Mouse (Mus musculus) ovary, postnatal 36 days (tissue): ENCODE results near the gene Olfr1504.
"Not testable (repeated sequence)": the region's sequence is repeated elsewhere in the genome, so short reads cannot be mapped to it uniquely, and the experiment has no call there.

Experiments used
- DNase-seq: peaks from one replicate; pipeline ENCODE4 v3.0.0; 2022; ENCODE audit warnings: low spot score, mixed read lengths

Olfr1504 gene

DNA sequence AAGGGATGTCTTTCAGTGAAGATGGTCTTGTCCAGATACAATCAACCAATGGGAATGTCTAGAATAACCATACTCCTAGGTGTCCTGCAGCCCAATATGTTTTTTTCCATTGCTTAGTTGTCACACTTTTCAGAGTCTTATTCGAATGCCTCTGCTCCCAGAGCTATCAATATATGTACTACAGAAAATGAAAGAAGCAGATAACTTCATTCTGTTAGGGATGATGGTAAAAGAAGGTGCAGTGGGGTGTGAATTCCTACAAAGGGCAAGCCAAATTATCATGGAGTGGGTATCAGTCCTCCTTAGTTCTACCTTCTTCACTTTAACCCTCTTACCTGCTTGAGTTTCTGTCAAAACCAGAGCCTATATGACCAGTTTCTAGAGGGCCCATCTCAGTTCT, at the start of gene Olfr1504:
TSS of gene Olfr1504 (minus strand) at position 101 of the 400 bp plus-strand sequence.
- DNase-seq: no peak

GRCm38 (mm10) chr19:13913230-13913629, 15.5 kb upstream of the Olfr1504 start, which contains the start of gene Olfr1505:
TSS of gene Olfr1505 (plus strand) at chr19:13913530.
- DNase-seq: no peak

- no peak for DNase-seq
These were observed 36.2 kb downstream of the Olfr1504 start, which contains the start of gene Olfr1502 for GRCm38 (mm10) chr19:13861495-13861894. TSS of gene Olfr1502 (plus strand) at chr19:13861795.

DNA sequence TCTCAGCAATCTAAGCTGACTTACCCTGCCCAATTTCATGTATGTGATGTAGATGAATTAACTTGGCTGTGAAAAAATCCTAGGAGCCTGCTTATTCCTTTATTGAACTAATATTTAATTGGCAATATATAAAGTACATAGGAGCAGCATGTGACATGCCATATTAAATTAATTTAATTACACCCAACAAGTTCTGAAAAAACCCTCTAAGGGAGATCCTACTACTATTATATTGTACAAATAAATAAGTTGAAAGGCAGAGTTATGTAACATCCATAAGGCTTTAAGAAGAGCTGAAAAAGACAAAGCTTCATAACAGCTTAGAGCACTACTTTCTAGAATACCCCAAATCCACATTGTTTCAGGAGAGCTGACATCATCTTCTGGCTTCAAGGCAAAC, 47.1 kb downstream of the Olfr1504 start, which contains the start of gene Olfr1501:
TSS of gene Olfr1501 (minus strand) at position 101 of the 400 bp plus-strand sequence.
- not testable (repeated sequence) for DNase-seq
